Mouse (Mus musculus): ENCODE results near the gene Rgs8. TPM values are rescaled to one million over a fixed set of nuclear protein-coding genes. Genes with fewer than 3 reads are reported as not detected.

The Rgs8 gene
- total RNA-seq, 1 experiment: 0.31 TPM

GRCm38 (mm10) chr1:153733181-153733580 lies 80.4 kb downstream of the Rgs8 start:
- H3K4me3 ChIP-seq (ENCODE audit: insufficient read depth in 1 of 2, low read depth in 1 of 2, low read length in 2 of 2, poor library complexity in 1 of 2, severe bottlenecking in 1 of 2): no peak overlapping the region
- in situ Hi-C loops (cut with MboI; ENCODE audit: low sequenced_read_pairs in 2 of 2, unreplicated experiment in 2 of 2): no loop called here
- no peaks in the 10 kb centered on the region for H3K9me3 ChIP-seq (ENCODE audit: control insufficient read depth, insufficient read depth, low read depth, low read length)
- no peak overlapping the region for H3K9ac ChIP-seq (ENCODE audit: insufficient read depth, low read depth, low read length, poor library complexity, severe bottlenecking)
- H3K36me3 ChIP-seq (ENCODE audit: control insufficient read depth, insufficient read depth, low read length, poor library complexity, severe bottlenecking): no peaks in the 10 kb centered on the region
- peaks cover 0 to 6% of the 10 kb centered on the region in 2 experiments; a peak in 1 of 4 replicates for H3K4me1 ChIP-seq (ENCODE audit: control insufficient read depth in 2 of 2, insufficient read depth in 2 of 2, low read length in 2 of 2, poor library complexity in 1 of 2)
- no peak overlapping the region for H3K27ac ChIP-seq (ENCODE audit: insufficient read depth, low read depth, low read length, poor library complexity, severe bottlenecking)
- no peak for TF ChIP-seq CHD2 (IDR thresholded peaks at IDR 0.05; ENCODE audit: low read depth, low read length)
- no peak for TF ChIP-seq ZC3H11A (IDR thresholded peaks at IDR 0.05; ENCODE audit: borderline replicate concordance, low read depth, low read length)
- no peak for TF ChIP-seq MAFK (IDR thresholded peaks at IDR 0.05; ENCODE audit: insufficient read depth, low read depth, low read length)
- no peak for TF ChIP-seq HCFC1 (IDR thresholded peaks at IDR 0.05; ENCODE audit: borderline replicate concordance, insufficient read depth, low read length)
- TF ChIP-seq ZNF384 (IDR thresholded peaks at IDR 0.05; ENCODE audit: low read depth, low read length): no peak
- no peak for DNase-seq (ENCODE audit: low read depth, low spot score)

- Histone ChIP-seq H3K9me3 (ENCODE audit: control insufficient read depth, insufficient read depth, low read depth, low read length) (no peaks in the 10 kb centered on the region), H3K27ac (ENCODE audit: insufficient read depth, low read depth, low read length, poor library complexity, severe bottlenecking) (no peak overlapping the region), H3K4me3 (ENCODE audit: insufficient read depth in 1 of 2, low read depth in 1 of 2, low read length in 2 of 2, poor library complexity in 1 of 2, severe bottlenecking in 1 of 2) (no peak overlapping the region), H3K36me3 (ENCODE audit: control insufficient read depth, insufficient read depth, low read length, poor library complexity, severe bottlenecking) (no peaks in the 10 kb centered on the region), H3K4me1 (ENCODE audit: control insufficient read depth in 2 of 2, insufficient read depth in 2 of 2, low read length in 2 of 2, poor library complexity in 1 of 2) (peaks cover 0 to 9% of the 10 kb centered on the region in 2 experiments; a peak in 1 of 4 replicates), H3K9ac (ENCODE audit: insufficient read depth, low read depth, low read length, poor library complexity, severe bottlenecking) (no peak overlapping the region)
- TF ChIP-seq CHD2 (IDR thresholded peaks at IDR 0.05; ENCODE audit: low read depth, low read length) (no peak), ZNF384 (IDR thresholded peaks at IDR 0.05; ENCODE audit: low read depth, low read length) (no peak), HCFC1 (IDR thresholded peaks at IDR 0.05; ENCODE audit: borderline replicate concordance, insufficient read depth, low read length) (no peak), ZC3H11A (IDR thresholded peaks at IDR 0.05; ENCODE audit: borderline replicate concordance, low read depth, low read length) (no peak), MAFK (IDR thresholded peaks at IDR 0.05; ENCODE audit: insufficient read depth, low read depth, low read length) (no peak)
- in situ Hi-C loops (cut with MboI; ENCODE audit: low sequenced_read_pairs in 2 of 2, unreplicated experiment in 2 of 2): no loop called here
- no peak for DNase-seq (ENCODE audit: low read depth, low spot score)
Observed at GRCm38 (mm10) chr1:153734866-153735265, 82.0 kb downstream of the Rgs8 start.

GRCm38 (mm10) chr1:153736096-153736495 lies 83.3 kb downstream of the Rgs8 start:
- H3K4me1 ChIP-seq (ENCODE audit: control insufficient read depth in 2 of 2, insufficient read depth in 2 of 2, low read length in 2 of 2, poor library complexity in 1 of 2): peaks cover 0 to 11% of the 10 kb centered on the region in 2 experiments; a peak in 1 of 4 replicates
- no peaks in the 10 kb centered on the region for H3K36me3 ChIP-seq (ENCODE audit: control insufficient read depth, insufficient read depth, low read length, poor library complexity, severe bottlenecking)
- DNase-seq (ENCODE audit: low read depth, low spot score): no peak
- H3K9ac ChIP-seq (ENCODE audit: insufficient read depth, low read depth, low read length, poor library complexity, severe bottlenecking): no peak overlapping the region
- no peaks in the 10 kb centered on the region for H3K9me3 ChIP-seq (ENCODE audit: control insufficient read depth, insufficient read depth, low read depth, low read length)
- H3K27ac ChIP-seq (ENCODE audit: insufficient read depth, low read depth, low read length, poor library complexity, severe bottlenecking): no peak overlapping the region
- no peak overlapping the region for H3K4me3 ChIP-seq (ENCODE audit: insufficient read depth in 1 of 2, low read depth in 1 of 2, low read length in 2 of 2, poor library complexity in 1 of 2, severe bottlenecking in 1 of 2)
- in situ Hi-C loops (cut with MboI; ENCODE audit: low sequenced_read_pairs in 2 of 2, unreplicated experiment in 2 of 2): no loop called here
- TF ChIP-seq ZNF384 (IDR thresholded peaks at IDR 0.05; ENCODE audit: low read depth, low read length) (no peak), CHD2 (IDR thresholded peaks at IDR 0.05; ENCODE audit: low read depth, low read length) (no peak), HCFC1 (IDR thresholded peaks at IDR 0.05; ENCODE audit: borderline replicate concordance, insufficient read depth, low read length) (no peak), ZC3H11A (IDR thresholded peaks at IDR 0.05; ENCODE audit: borderline replicate concordance, low read depth, low read length) (no peak)

- H3K9ac ChIP-seq (ENCODE audit: insufficient read depth, low read depth, low read length, poor library complexity, severe bottlenecking): no peak overlapping the region
- in situ Hi-C loops (cut with MboI; ENCODE audit: low sequenced_read_pairs in 2 of 2, unreplicated experiment in 2 of 2): no loop called here
- no peaks in the 10 kb centered on the region for H3K9me3 ChIP-seq (ENCODE audit: control insufficient read depth, insufficient read depth, low read depth, low read length)
- DNase-seq (ENCODE audit: low read depth, low spot score): no peak
- no peak overlapping the region for H3K27ac ChIP-seq (ENCODE audit: insufficient read depth, low read depth, low read length, poor library complexity, severe bottlenecking)
- peaks cover 0 to 11% of the 10 kb centered on the region in 2 experiments; a peak in 1 of 4 replicates for H3K4me1 ChIP-seq (ENCODE audit: control insufficient read depth in 2 of 2, insufficient read depth in 2 of 2, low read length in 2 of 2, poor library complexity in 1 of 2)
- no peaks in the 10 kb centered on the region; the same call in 1 of the 2 replicates for H3K36me3 ChIP-seq (ENCODE audit: control insufficient read depth, insufficient read depth, low read length, poor library complexity, severe bottlenecking)
- no peak for TF ChIP-seq MAFK (IDR thresholded peaks at IDR 0.05; ENCODE audit: insufficient read depth, low read depth, low read length)
- no peak for TF ChIP-seq CHD2 (IDR thresholded peaks at IDR 0.05; ENCODE audit: low read depth, low read length)
- no peak for TF ChIP-seq HCFC1 (IDR thresholded peaks at IDR 0.05; ENCODE audit: borderline replicate concordance, insufficient read depth, low read length)
- no peak for TF ChIP-seq ZNF384 (IDR thresholded peaks at IDR 0.05; ENCODE audit: low read depth, low read length)
- no peak for TF ChIP-seq ZC3H11A (IDR thresholded peaks at IDR 0.05; ENCODE audit: borderline replicate concordance, low read depth, low read length)
- no peak overlapping the region for H3K4me3 ChIP-seq (ENCODE audit: insufficient read depth in 1 of 2, low read depth in 1 of 2, low read length in 2 of 2, poor library complexity in 1 of 2, severe bottlenecking in 1 of 2)
Observed at GRCm38 (mm10) chr1:153737101-153738085, 84.6 kb downstream of the Rgs8 start.
